Mouse (Mus musculus) embryonic facial prominence, embryonic 13.5 days (tissue): ENCODE data around the gene Pus1. TPM values are rescaled to one million over a fixed set of nuclear protein-coding genes. Genes with fewer than 3 reads are reported as not detected.
A peak's percentile ranks its signal among the peaks of the same experiment; 100 is the strongest.

Experiments used
- ATAC-seq: fragments of 200-750 bp; cut with Nextera tagmentation; 2 replicates; pipeline ENCODE4 v1.8.0; 2017; ENCODE audit warnings: low read depth; ENCODE audit not compliant: insufficient number of reproducible peaks, insufficient read depth, low FRiP score, low TSS enrichment
- H3K27ac ChIP-seq: fragments of 300-500 bp; sonication (generic); 2 replicates; pipeline ENCODE4 v1.5.1; 2015; ENCODE audit warnings: moderate library complexity, mild to moderate bottlenecking, inconsistent platforms
- H3K27me3 ChIP-seq: fragments of 300-500 bp; sonication (generic); 2 replicates; pipeline ENCODE4 v1.6.1; 2015; ENCODE audit warnings: mild to moderate bottlenecking, inconsistent platforms
- H3K36me3 ChIP-seq: fragments of 300-500 bp; sonication (generic); 2 replicates; pipeline ENCODE4 v1.6.1; 2015; ENCODE audit warnings: mild to moderate bottlenecking, inconsistent platforms
- H3K4me1 ChIP-seq: fragments of 300-500 bp; sonication (generic); 2 replicates; pipeline ENCODE4 v1.6.1; 2015; ENCODE audit warnings: inconsistent platforms
- H3K4me2 ChIP-seq: fragments of 300-500 bp; sonication (generic); 2 replicates; pipeline ENCODE4 v1.6.1; 2015; ENCODE audit warnings: moderate library complexity, mild to moderate bottlenecking, inconsistent platforms
- H3K4me3 ChIP-seq: fragments of 300-500 bp; sonication (generic); 2 replicates; pipeline ENCODE4 v1.5.1; 2015; ENCODE audit warnings: mild to moderate bottlenecking, inconsistent platforms
- H3K9ac ChIP-seq: fragments of 300-500 bp; sonication (generic); 2 replicates; pipeline ENCODE4 v1.6.1; 2015; ENCODE audit warnings: mild to moderate bottlenecking, inconsistent platforms
- H3K9me3 ChIP-seq: fragments of 300-500 bp; sonication (generic); 2 replicates; pipeline ENCODE4 v1.6.1; 2016; ENCODE audit warnings: inconsistent platforms
- WGBS: fragments of 180-500 bp; shearing (Covaris S2); methylation state at CpG from one replicate; pipeline ENCODE4 v1.1.7; 2015; ENCODE audit warnings: mixed read lengths; 5-methylcytosine and 5-hydroxymethylcytosine counted together
- polyA plus RNA-seq: library from polyadenylated mRNA; unstranded; fragments of >200 nt; fragmentation: Nextera tagmentation; extraction: Ambion mirVana; gene quantifications from 2 replicates; pipeline ENCODE4 v1.2.1, GENCODE M21; 2015

Gene Pus1
- polyA plus RNA-seq, 1 experiment from 2014 or later, result 32.4 TPM

DNA sequence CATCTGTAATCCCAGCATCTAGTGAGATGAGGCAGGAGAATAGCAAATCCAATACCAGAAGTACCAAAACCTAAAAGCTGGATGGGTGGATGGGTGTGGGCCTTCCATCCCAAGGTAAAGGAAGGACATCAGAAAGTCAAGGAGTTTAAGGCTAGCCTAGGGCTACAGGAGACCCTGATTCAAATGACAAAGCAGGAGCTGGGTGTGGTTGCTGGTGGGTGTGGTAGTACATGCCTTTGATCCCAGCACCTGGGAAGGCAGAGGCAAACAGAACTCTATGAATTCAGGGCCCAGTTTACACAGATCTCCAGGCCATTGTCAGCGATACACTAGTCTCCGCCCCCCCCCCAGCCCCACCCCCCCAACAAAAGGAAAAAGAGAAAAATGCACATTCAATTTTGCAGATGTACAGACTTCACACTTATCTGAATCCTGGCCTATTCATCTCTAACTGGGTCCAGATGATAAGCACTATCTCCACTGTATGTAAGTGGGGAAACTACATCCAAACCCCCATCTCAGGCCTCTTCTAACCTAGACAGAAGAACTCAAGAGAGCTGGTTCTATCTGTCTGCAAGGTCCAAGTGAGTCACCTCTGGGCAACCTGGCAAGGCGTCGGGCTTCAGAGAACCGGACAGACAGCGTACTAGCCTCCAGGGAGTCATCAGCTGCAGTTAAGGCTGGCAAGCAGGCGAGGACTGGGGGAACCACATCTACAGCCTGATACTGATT lies 23.7 kb upstream of the Pus1 start:
- WGBS, result 68% methylated on average over 7 of the region's 7 CpGs

DNA sequence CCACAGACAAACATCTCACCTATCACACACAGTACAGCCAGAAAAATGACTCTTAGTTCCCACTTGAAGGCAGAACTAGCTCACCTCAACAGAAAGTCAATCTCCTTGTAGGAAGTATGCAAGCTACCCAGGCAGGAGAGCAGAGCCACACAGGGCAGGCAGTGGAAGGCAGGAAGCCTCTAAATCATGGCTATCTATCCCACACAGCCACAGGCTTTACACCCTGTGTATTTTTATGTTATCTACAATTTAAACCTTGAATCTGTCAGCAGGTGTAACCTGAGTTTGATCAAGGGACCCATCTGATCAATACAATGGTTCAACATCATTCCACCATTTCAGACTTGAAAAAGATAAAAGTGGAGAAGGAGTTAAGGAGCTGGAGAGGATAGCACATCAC lies 22.4 kb upstream of the Pus1 start:
- H3K36me3 ChIP-seq, result peaks cover 84% of the 10 kb centered on the region
- H3K4me3 ChIP-seq, result no peak overlapping the region

More for the DNA sequence above, 23.7 kb upstream of the Pus1 start:
- no peak for ATAC-seq
- H3K36me3 ChIP-seq, result peaks cover 71% of the 10 kb centered on the region
- no peak overlapping the region for H3K9ac ChIP-seq
- no peak overlapping the region for H3K4me2 ChIP-seq
- H3K27ac ChIP-seq, result no peak overlapping the region
- H3K4me3 ChIP-seq, result no peak overlapping the region
- H3K27me3 ChIP-seq, result no peaks in the 10 kb centered on the region
- H3K4me1 ChIP-seq, result peaks cover 56% of the 10 kb centered on the region
- no peaks in the 10 kb centered on the region for H3K9me3 ChIP-seq

DNA sequence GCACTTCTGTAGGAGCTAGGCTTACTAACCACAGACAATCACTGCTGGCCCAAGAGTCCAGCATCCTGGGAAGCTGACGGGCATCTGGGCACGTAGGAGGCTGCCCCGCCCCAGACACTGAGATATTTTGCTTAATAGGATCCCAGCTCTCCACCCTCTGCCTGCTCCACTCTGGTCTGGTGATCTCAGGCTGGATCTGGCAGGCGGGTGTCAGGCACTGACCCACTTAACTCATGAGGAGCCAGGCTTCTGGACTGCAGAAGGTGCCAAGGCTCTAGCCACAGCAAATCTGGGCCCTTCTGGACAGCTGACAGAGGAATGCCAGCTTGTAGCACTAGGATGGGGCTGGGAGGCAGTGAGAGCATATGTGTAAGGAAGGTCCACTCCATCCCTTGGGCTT lies 21.7 kb upstream of the Pus1 start:
- Histone ChIP-seq H3K4me2 (no peak overlapping the region), H3K27ac (no peak overlapping the region), H3K9me3 (no peaks in the 10 kb centered on the region), H3K9ac (0 out of 2 replicates have a peak overlapping the region, but pooled peaks have one; percentile 23), H3K36me3 (peaks cover 86% of the 10 kb centered on the region), H3K4me3 (no peak overlapping the region), H3K27me3 (no peaks in the 10 kb centered on the region), H3K4me1 (peaks cover 37% of the 10 kb centered on the region)
- no peak for ATAC-seq
- 67% methylated on average over 4 of the region's 4 CpGs for WGBS

More for the DNA sequence above, 22.4 kb upstream of the Pus1 start:
- Histone ChIP-seq H3K9ac (no peak overlapping the region), H3K4me2 (no peak overlapping the region), H3K9me3 (no peaks in the 10 kb centered on the region), H3K27ac (no peak overlapping the region), H3K27me3 (no peaks in the 10 kb centered on the region), H3K4me1 (peaks cover 42% of the 10 kb centered on the region)
- ATAC-seq, result no peak

DNA sequence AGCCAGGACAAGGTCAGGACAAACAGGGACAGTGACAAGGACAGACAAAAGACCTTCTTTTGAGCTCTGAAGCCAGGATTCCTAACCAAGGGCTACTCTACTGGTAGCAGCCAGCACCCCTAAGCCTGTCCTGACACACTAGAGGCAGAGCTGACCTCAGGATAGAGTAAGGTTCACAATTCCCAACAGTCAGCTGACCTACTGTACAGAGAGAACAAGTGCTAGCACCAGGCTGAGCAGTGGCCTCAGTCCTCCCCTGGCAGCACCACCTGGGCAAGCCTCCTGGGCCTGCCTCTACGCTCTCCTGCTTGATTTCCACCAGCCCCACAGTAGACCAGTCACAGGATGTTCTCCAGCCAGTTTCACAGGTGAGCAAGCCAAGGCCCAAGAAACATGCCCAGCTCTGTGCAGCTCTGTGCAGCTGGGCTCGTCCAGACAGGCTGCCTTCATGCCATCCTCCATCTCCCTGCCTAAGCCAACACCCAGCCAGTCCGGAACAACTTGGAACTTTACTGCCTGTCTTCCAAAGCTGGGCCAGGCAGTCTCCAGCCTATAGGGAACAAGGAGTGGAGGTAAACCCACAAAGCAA lies 20.7 kb upstream of the Pus1 start:
- no peak overlapping the region for H3K4me2 ChIP-seq
- H3K36me3 ChIP-seq, result peaks cover 89% of the 10 kb centered on the region
- H3K4me3 ChIP-seq, result no peak overlapping the region
- WGBS, result 78% methylated on average over 3 of the region's 3 CpGs
- no peaks in the 10 kb centered on the region for H3K9me3 ChIP-seq
- ATAC-seq, result no peak
- peak overlapping the region; percentile 32; the same call in 1 of the 2 replicates for H3K9ac ChIP-seq
- no peaks in the 10 kb centered on the region for H3K27me3 ChIP-seq
- peaks cover 27% of the 10 kb centered on the region for H3K4me1 ChIP-seq
- H3K27ac ChIP-seq, result peak overlapping the region; percentile 5; the same call in 1 of the 2 replicates

DNA sequence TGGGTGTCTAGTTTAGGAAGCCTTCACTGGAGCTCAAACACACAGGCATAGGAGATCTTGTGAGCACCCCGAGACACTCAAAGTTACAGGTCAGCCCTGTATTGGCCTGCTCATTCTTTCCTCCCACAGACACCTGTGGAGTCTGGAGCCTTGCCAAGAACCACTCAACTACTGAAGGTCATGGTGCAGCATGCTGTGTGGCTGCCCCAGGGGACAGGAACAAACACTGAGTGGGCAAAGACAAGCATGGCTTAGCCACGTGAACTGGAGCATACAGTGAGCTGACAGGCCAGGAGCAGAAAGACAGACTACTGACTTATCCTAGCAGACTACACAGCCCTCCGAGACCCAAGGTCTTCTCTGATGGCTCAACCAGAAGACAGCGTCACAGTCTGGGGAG lies 17.2 kb upstream of the Pus1 start:
- ATAC-seq, result no peak
- WGBS, result 83% methylated on average over 4 of the region's 4 CpGs
- H3K9ac ChIP-seq, result no peak overlapping the region
- H3K36me3 ChIP-seq, result peaks cover 98% of the 10 kb centered on the region
- no peak overlapping the region for H3K4me2 ChIP-seq
- H3K27me3 ChIP-seq, result no peaks in the 10 kb centered on the region
- no peaks in the 10 kb centered on the region for H3K9me3 ChIP-seq
- H3K27ac ChIP-seq, result no peak overlapping the region
- peaks cover 11% of the 10 kb centered on the region for H3K4me1 ChIP-seq
- no peak overlapping the region for H3K4me3 ChIP-seq

DNA sequence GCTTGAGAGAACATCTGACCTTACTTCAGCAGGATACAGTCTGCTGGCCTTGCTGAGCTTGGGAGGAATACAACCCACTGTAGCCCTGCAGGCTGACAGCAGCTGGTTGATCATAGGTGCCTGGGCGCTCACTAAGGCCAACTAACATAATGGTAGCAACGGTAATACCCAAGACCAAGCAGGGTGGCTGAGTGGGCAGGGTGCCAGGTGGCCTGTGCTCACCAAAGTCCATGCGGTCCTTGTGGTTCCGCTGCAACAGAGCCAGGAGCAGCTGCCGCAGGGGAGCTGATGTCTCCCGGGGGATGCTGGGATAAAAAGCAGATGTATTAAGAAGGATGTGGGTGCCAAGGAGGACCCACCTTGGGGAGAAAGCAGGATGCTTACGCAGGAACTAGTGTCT lies 13.9 kb upstream of the Pus1 start:
- Histone ChIP-seq H3K9ac (no peak overlapping the region), H3K27me3 (no peaks in the 10 kb centered on the region), H3K4me3 (no peak overlapping the region), H3K36me3 (peaks cover 99% of the 10 kb centered on the region), H3K4me1 (no peaks in the 10 kb centered on the region), H3K4me2 (no peak overlapping the region), H3K9me3 (no peaks in the 10 kb centered on the region), H3K27ac (no peak overlapping the region)
- WGBS, result 93% methylated on average over 7 of the region's 7 CpGs
- no peak for ATAC-seq

DNA sequence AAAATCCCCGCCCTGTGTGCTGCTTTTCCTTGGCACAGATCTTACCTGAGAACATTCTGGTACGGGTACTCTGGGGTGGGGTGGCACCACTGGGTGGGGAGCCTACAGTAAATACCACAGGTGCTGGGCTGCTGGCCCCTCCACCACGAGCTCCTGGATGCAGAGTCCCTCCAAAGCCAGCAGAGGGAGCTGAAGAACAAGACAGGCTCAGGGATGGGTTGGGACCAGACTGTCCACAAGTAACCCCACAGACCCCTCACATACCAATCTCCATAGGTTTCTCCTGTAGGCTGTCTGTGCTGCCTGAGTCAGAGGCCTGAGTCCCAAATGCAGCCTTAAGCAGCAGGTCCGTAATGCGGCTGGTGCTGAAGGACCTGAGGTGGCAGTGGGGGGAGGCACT lies 8.2 kb upstream of the Pus1 start:
- Histone ChIP-seq H3K4me1 (no peaks in the 10 kb centered on the region), H3K27me3 (no peaks in the 10 kb centered on the region), H3K9ac (no peak overlapping the region), H3K27ac (no peak overlapping the region), H3K4me2 (no peak overlapping the region), H3K36me3 (peaks cover 92% of the 10 kb centered on the region), H3K9me3 (no peaks in the 10 kb centered on the region), H3K4me3 (no peak overlapping the region)
- ATAC-seq, result no peak
- 67% methylated on average over 5 of the region's 5 CpGs for WGBS

DNA sequence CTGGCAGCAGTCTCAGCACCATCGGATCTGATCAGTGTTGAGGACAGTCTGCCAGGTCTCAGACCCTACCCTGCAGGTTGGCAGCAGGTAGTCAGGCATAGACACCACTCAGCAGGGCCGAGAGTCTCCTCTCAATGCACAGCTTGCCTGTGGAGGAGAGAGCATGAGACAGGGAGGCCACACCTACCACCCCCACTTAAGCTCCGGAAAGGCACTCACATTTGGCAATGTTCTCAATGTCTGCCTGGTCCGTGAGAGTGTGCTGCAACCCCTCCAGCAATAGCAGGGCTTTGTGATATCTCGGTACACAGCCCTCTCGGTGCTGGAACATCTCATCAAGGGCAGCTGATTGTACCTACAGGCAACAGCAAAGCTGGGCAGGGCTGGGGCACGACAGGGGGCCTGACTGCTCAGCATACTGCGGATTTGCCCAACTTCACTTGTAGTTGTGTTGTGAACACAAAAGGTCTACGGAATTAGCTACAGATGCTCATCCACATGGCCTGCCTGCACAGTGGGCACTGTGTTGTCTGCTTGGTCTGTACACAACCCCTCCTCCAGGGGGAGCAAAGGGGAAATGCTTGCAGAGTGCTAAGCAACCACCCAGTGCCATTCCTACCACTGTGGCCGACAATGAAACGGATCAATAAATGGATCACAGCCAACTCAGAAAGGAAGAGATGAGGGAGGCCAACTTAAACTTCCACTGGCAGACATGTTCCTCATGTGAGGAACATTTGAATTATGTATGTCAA lies 5.8 kb upstream of the Pus1 start:
- Histone ChIP-seq H3K9me3 (no peaks in the 10 kb centered on the region), H3K27me3 (no peaks in the 10 kb centered on the region), H3K9ac (no peak overlapping the region), H3K4me3 (no peak overlapping the region), H3K27ac (no peak overlapping the region), H3K4me1 (peaks cover 6% of the 10 kb centered on the region; the same call in 1 of the 2 replicates), H3K36me3 (peaks cover 68% of the 10 kb centered on the region), H3K4me2 (no peak overlapping the region)
- ATAC-seq, result no peak
- 79% methylated on average over 11 of the region's 11 CpGs for WGBS

DNA sequence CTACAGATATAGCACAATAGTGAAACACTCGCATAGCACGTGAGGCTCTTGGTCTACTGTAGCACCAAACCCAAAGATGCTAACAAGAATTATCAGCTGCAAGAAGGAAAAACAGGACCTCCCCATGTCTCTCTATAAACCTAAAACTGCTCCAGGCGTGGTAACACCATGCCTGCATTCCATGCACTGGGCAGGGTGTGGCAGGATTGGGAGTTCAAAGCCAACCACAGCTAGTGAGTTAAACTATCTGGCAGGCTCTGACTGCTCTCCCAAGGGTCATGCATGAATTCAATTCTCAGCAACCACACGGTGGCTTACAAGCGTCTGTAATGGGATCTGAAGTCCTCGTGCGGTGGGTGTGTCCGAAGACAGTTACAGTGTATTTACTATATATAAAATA lies 2.7 kb upstream of the Pus1 start:
- no peak overlapping the region for H3K27ac ChIP-seq
- H3K4me2 ChIP-seq, result no peak overlapping the region
- no peak overlapping the region for H3K9ac ChIP-seq
- H3K4me3 ChIP-seq, result no peak overlapping the region
- no peak for ATAC-seq
- H3K4me1 ChIP-seq, result peaks cover 25% of the 10 kb centered on the region
- H3K27me3 ChIP-seq, result no peaks in the 10 kb centered on the region
- peaks cover 44% of the 10 kb centered on the region for H3K36me3 ChIP-seq
- H3K9me3 ChIP-seq, result no peaks in the 10 kb centered on the region
- 50% methylated on average over 8 of the region's 8 CpGs for WGBS

DNA sequence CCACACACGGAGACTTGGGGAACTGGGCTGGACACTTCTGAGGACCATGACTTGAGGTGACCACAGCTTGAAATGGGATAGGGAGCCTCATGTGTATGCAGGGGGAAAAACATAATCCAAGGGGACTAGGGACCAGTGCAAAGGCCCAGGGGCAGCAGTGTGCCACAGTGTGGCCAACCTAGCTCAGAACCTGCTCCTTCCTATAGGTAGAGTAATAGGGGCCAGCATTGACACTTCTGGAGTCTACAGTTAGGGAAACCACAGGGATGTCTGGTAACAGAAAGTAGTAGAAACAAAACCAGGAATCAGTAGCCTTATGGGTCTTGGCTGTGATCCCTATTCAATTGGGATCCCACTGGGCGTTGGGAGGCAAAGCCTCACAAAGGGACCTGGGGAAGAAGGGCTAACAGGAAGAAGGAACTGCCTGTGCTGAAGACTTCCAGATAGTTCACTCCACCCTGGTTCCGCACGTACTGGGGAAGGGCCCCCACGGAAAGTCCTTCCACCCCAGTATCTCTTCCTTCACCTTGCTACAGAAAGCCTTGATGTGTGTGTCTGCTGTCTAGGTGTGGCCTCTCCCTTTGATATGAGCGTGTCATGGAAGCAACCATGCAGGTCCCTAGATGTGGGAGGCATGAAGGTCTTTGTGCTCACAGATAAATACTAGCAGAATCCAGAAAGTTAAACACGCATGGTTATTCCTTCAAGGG lies 1.2 kb upstream of the Pus1 start:
- Histone ChIP-seq H3K9me3 (no peaks in the 10 kb centered on the region), H3K4me3 (no peak overlapping the region), H3K27me3 (no peaks in the 10 kb centered on the region), H3K9ac (no peak overlapping the region), H3K4me1 (peaks cover 25% of the 10 kb centered on the region), H3K36me3 (peaks cover 39% of the 10 kb centered on the region), H3K4me2 (no peak overlapping the region), H3K27ac (no peak overlapping the region)
- ATAC-seq, result no peak
- 84% methylated on average over 7 of the region's 7 CpGs for WGBS

DNA sequence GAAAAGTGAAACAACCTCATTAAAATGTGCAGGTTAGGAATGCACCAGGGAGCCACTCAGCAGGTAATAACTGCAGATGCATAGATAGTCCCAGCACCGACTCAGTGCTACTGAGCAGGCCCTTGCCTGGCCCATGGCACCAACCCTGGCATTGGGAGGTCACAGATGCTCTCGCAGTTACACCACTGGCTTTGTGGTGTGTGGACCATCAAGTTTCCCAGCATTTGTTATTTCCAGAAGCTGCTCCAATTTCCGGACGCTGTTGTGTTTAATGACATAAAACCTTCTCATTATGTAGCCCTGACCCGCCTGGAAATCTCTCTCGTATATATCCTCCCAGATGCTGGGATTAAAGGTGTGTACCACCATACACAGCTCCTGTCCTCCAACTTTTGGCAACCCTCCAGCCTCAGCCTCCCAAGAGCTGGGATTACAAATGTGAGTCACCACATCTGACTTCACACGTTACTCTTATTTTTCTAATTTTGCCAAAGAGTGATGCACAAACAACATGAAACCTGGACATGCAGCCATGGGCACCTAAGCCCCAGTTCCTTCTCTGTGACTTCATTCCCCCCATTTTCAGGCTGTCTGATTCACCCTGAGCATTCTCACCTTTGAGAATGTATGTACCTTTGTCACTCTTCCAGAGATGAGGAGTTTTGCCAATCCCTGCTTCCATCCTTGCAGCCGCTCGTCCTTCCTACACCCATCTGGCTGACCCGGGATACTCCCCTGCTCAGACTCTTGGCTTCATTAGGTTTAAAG lies 486 bp upstream of the Pus1 start:
- H3K27me3 ChIP-seq, result no peaks in the 10 kb centered on the region
- 56% methylated on average over 10 of the region's 10 CpGs for WGBS
- peaks cover 25% of the 10 kb centered on the region for H3K4me1 ChIP-seq
- peaks cover 39% of the 10 kb centered on the region for H3K36me3 ChIP-seq
- no peaks in the 10 kb centered on the region for H3K9me3 ChIP-seq
- peak overlapping the region; percentile 87 for H3K4me2 ChIP-seq
- H3K9ac ChIP-seq, result peak overlapping the region; percentile 88
- H3K4me3 ChIP-seq, result peak overlapping the region; percentile 78
- peak overlapping the region; percentile 66; the same call in 1 of the 2 replicates for H3K27ac ChIP-seq
- peak; percentile 11; the same call in 1 of the 2 replicates for ATAC-seq
